Mouse (Mus musculus): Measurements from ENCODE around the gene Exo1.

Gene Exo1

GRCm38 (mm10) chr1:175961786-175962185, 81.4 kb downstream of the Exo1 start:
- DNase-seq = no peak

Measured in thymus, postnatal 4 days (tissue).